8 mouse cellular contexts compared by ENCODE assay signal in genomic region chr14:79327033-79327432, GRCm38 (mm10). TPM values are rescaled to one million over a fixed set of nuclear protein-coding genes. Genes with fewer than 3 reads are reported as not detected.
DNase-seq lines count a peak whose midpoint lies in the region; ATAC-seq lines count a peak whose summit lies in the region.

No protein-coding gene starts in this region.

- no peak overlapping the region for H3K4me3 ChIP-seq in forebrain, embryonic 14.5 days (ENCODE audit: low read depth, low read length)
- H3K4me3 ChIP-seq in forebrain, embryonic 12.5 days (replicated peaks), result no peak overlapping the region
- H3K4me3 ChIP-seq in liver, embryonic 11.5 days (ENCODE audit: low read depth, low read length), result no peak overlapping the region

- no peak overlapping the region for H3K4me2 ChIP-seq in forebrain, embryonic 14.5 days (ENCODE audit: low read length)
- H3K4me2 ChIP-seq in forebrain, embryonic 12.5 days, result no peak overlapping the region
- no peak overlapping the region for H3K4me2 ChIP-seq in liver, embryonic 11.5 days

- no peaks in the 10 kb centered on the region for H3K36me3 ChIP-seq in forebrain, embryonic 14.5 days (ENCODE audit: control insufficient read depth, insufficient read depth, low read length)
- H3K36me3 ChIP-seq in forebrain, embryonic 12.5 days (replicated peaks), result no peaks in the 10 kb centered on the region
- H3K36me3 ChIP-seq in liver, embryonic 11.5 days (ENCODE audit: control insufficient read depth, insufficient read depth, low read length), result no peaks in the 10 kb centered on the region

- 26% methylated on average over 5 of the region's 5 CpGs for WGBS in forebrain, embryonic 14.5 days
- 27% methylated on average over 5 of the region's 5 CpGs for WGBS in forebrain, embryonic 12.5 days
- 29% methylated on average over 5 of the region's 5 CpGs for WGBS in liver, embryonic 11.5 days

- intact Hi-C loops in heart, postnatal 10 days (cut with DNase I), result no loop called here

- H3K9me3 ChIP-seq in forebrain, embryonic 14.5 days (replicated peaks; ENCODE audit: control insufficient read depth, low read length), result no peaks in the 10 kb centered on the region
- no peaks in the 10 kb centered on the region for H3K9me3 ChIP-seq in forebrain, embryonic 12.5 days
- no peaks in the 10 kb centered on the region for H3K9me3 ChIP-seq in liver, embryonic 11.5 days (ENCODE audit: control insufficient read depth, low read length)

- H3K4me1 ChIP-seq in forebrain, embryonic 14.5 days (ENCODE audit: control insufficient read depth, insufficient read depth, low read length), result peaks cover 4% of the 10 kb centered on the region; the same call in 1 of the 2 replicates
- H3K4me1 ChIP-seq in forebrain, embryonic 12.5 days, result peaks cover 10% of the 10 kb centered on the region
- peaks cover 7% of the 10 kb centered on the region for H3K4me1 ChIP-seq in liver, embryonic 11.5 days (replicated peaks; ENCODE audit: control insufficient read depth, insufficient read depth, low read length)

- H3K27ac ChIP-seq in forebrain, embryonic 14.5 days (ENCODE audit: low read depth, low read length), result no peak overlapping the region
- no peak overlapping the region for H3K27ac ChIP-seq in forebrain, embryonic 12.5 days
- no peak overlapping the region for H3K27ac ChIP-seq in liver, embryonic 11.5 days (ENCODE audit: low read depth, low read length)

- H3K9ac ChIP-seq in forebrain, embryonic 14.5 days (ENCODE audit: low read length), result no peak overlapping the region
- H3K9ac ChIP-seq in forebrain, embryonic 12.5 days, result no peak overlapping the region
- no peak overlapping the region for H3K9ac ChIP-seq in liver, embryonic 11.5 days (ENCODE audit: low read depth, low read length)

- peak; percentile 26; the same call in 1 of the 2 replicates for ATAC-seq in forebrain, embryonic 14.5 days
- ATAC-seq in forebrain, embryonic 12.5 days (ENCODE audit: low FRiP score), result no peak
- no peak for ATAC-seq in liver, embryonic 11.5 days (replicated peaks; ENCODE audit: low FRiP score)

- H3K27me3 ChIP-seq in forebrain, embryonic 14.5 days (replicated peaks; ENCODE audit: control insufficient read depth, insufficient read depth, low read length), result no peaks in the 10 kb centered on the region
- H3K27me3 ChIP-seq in forebrain, embryonic 12.5 days, result no peaks in the 10 kb centered on the region
- no peaks in the 10 kb centered on the region for H3K27me3 ChIP-seq in liver, embryonic 11.5 days (replicated peaks; ENCODE audit: control insufficient read depth, insufficient read depth, low read length)

- peak; percentile 66 for DNase-seq in forebrain, embryonic 14.5 days (ENCODE audit: low spot score)
- DNase-seq in liver, result peak; percentile 38
- DNase-seq in liver, embryonic 11.5 days (ENCODE audit: low spot score), result no peak
- peak; percentile 55 for DNase-seq in c-Kit-positive CD71-positive TER-119-negative erythroid progenitor cells, embryonic 14.5 days (ENCODE audit: low read depth)
- peak; percentile 39 to 62 for DNase-seq in heart, postnatal 10 days
- DNase-seq in lung, postnatal 36 days, result peak; percentile 68
- no peak for DNase-seq in right cerebral cortex, postnatal 4 days

RNA-seq across cellular contexts. Expression of gene Rgcc, which starts 25.6 kb away (rescaled TPM):
- 68.7 and 81.5 TPM in 2 replicates for polyA plus RNA-seq in forebrain, embryonic 14.5 days (2014; fragmentation: Nextera tagmentation; extraction: Ambion mirVana)
- polyA plus RNA-seq in forebrain, embryonic 12.5 days (2016; fragmentation: Nextera tagmentation; extraction: Ambion mirVana), result 70.2 and 86.8 TPM in 2 replicates
- polyA plus RNA-seq in liver, embryonic 11.5 days (2014; fragmentation: Nextera tagmentation; extraction: Ambion mirVana), result 233 and 245 TPM in 2 replicates
- total RNA-seq in heart, postnatal 10 days (2021), result 10 to 100 TPM; 51.6 to 57.6 TPM

Comparison
In these comparisons a context has a peak if more than half of its experiments do, and no peak if none do; other contexts are left out.
1. DNase-seq: peak in forebrain, embryonic 14.5 days (single experiment), liver (single experiment), c-Kit-positive CD71-positive TER-119-negative erythroid progenitor cells, embryonic 14.5 days (single experiment), heart, postnatal 10 days (2 of 2) and lung, postnatal 36 days (single experiment); none in liver, embryonic 11.5 days (single experiment) and right cerebral cortex, postnatal 4 days (single experiment).